Comparison of ENCODE assay signal across 12 mouse cellular contexts in genomic region chr19:36497067-36497466, GRCm38 (mm10). TPM values are rescaled to one million over a fixed set of nuclear protein-coding genes. Genes with fewer than 3 reads are reported as not detected.
DNase-seq lines count a peak whose midpoint lies in the region; ATAC-seq lines count a peak whose summit lies in the region.
"Had no signal": no experiment of that assay in that cellular context is flagged by ENCODE, and none has a peak within 500 bp of the region (broad histone marks: within the 10 kb centered on the region; RNA-seq: fewer than 3 reads in every experiment).

No protein-coding gene starts in this region.

- no peak overlapping the region for H3K9ac ChIP-seq in hindbrain, embryonic 15.5 days
- no peak overlapping the region for H3K9ac ChIP-seq in hindbrain, embryonic 11.5 days (ENCODE audit: low read depth, low read length)
- H3K9ac ChIP-seq: kidney, embryonic 15.5 days; lung, embryonic 14.5 days; midbrain, embryonic 15.5 days had no signal

- no peak overlapping the region for H3K27ac ChIP-seq in hindbrain, embryonic 15.5 days (replicated peaks)
- no peak overlapping the region for H3K27ac ChIP-seq in hindbrain, embryonic 11.5 days (ENCODE audit: low read depth, low read length)
- H3K27ac ChIP-seq: kidney, embryonic 15.5 days; midbrain, embryonic 15.5 days had no signal

- no peak overlapping the region for H3K4me2 ChIP-seq in hindbrain, embryonic 15.5 days
- no peak overlapping the region for H3K4me2 ChIP-seq in hindbrain, embryonic 11.5 days (replicated peaks; ENCODE audit: low read depth, low read length)
- H3K4me2 ChIP-seq: kidney, embryonic 15.5 days; lung, embryonic 14.5 days; midbrain, embryonic 15.5 days had no signal

- ATAC-seq in hindbrain, embryonic 15.5 days (ENCODE audit: low FRiP score, low read depth), result peak; percentile 61; the same call in 1 of the 2 replicates
- no peak for ATAC-seq in hindbrain, embryonic 11.5 days (ENCODE audit: low FRiP score)
- ATAC-seq: midbrain, embryonic 15.5 days had no signal

- H3K36me3 ChIP-seq in hindbrain, embryonic 15.5 days, result no peaks in the 10 kb centered on the region
- no peaks in the 10 kb centered on the region for H3K36me3 ChIP-seq in hindbrain, embryonic 11.5 days (ENCODE audit: control insufficient read depth, insufficient read depth, low read length)
- H3K36me3 ChIP-seq: kidney, embryonic 15.5 days; midbrain, embryonic 15.5 days had no signal

- no peaks in the 10 kb centered on the region for H3K4me1 ChIP-seq in hindbrain, embryonic 15.5 days (replicated peaks)
- no peaks in the 10 kb centered on the region for H3K4me1 ChIP-seq in hindbrain, embryonic 11.5 days (replicated peaks; ENCODE audit: control insufficient read depth, insufficient read depth, low read length)
- H3K4me1 ChIP-seq: kidney, embryonic 15.5 days; midbrain, embryonic 15.5 days had no signal

- 53% methylated on average over 4 of the region's 4 CpGs for WGBS in hindbrain, embryonic 15.5 days
- 72% methylated on average over 4 of the region's 4 CpGs for WGBS in hindbrain, embryonic 11.5 days

- H3K9me3 ChIP-seq in hindbrain, embryonic 15.5 days, result no peaks in the 10 kb centered on the region
- no peaks in the 10 kb centered on the region for H3K9me3 ChIP-seq in hindbrain, embryonic 11.5 days (ENCODE audit: control insufficient read depth, low read length)
- H3K9me3 ChIP-seq: kidney, embryonic 15.5 days; midbrain, embryonic 15.5 days had no signal

- H3K27me3 ChIP-seq in hindbrain, embryonic 15.5 days, result no peaks in the 10 kb centered on the region
- no peaks in the 10 kb centered on the region for H3K27me3 ChIP-seq in hindbrain, embryonic 11.5 days (ENCODE audit: control insufficient read depth, insufficient read depth, low read length)
- H3K27me3 ChIP-seq: kidney, embryonic 15.5 days; midbrain, embryonic 15.5 days had no signal

- H3K4me3 ChIP-seq in hindbrain, embryonic 15.5 days, result no peak overlapping the region
- no peak overlapping the region for H3K4me3 ChIP-seq in hindbrain, embryonic 11.5 days (ENCODE audit: low read depth, low read length)
- H3K4me3 ChIP-seq: kidney, embryonic 15.5 days; midbrain, embryonic 15.5 days had no signal

- DNase-seq in hindbrain, embryonic 11.5 days (ENCODE audit: low spot score), result no peak
- DNase-seq in right cerebral cortex, postnatal 14 days, result peak; percentile 8
- no peak for DNase-seq in right cerebral cortex, adult 2 months (ENCODE audit: low spot score in 2 of 2)
- peak; percentile 63 for DNase-seq in cerebellum, adult 9-11 months
- DNase-seq in skeletal muscle tissue, adult 2 months (ENCODE audit: low read depth, low spot score), result peak; percentile 11
- no peak for DNase-seq in thymus, postnatal 36 days
- DNase-seq in testis, postnatal 14 days (ENCODE audit: low spot score), result no peak
- DNase-seq: B cell, adult 2 months; lung, embryonic 14.5 days had no signal

RNA-seq across cellular contexts. Expression of gene Hectd2, which starts 57.4 kb away (rescaled TPM):
- polyA plus RNA-seq in hindbrain, embryonic 15.5 days (2015; fragmentation: Nextera tagmentation; extraction: Ambion mirVana), result 11.8 and 13.1 TPM in 2 replicates
- polyA plus RNA-seq in hindbrain, embryonic 11.5 days (2014; fragmentation: Nextera tagmentation; extraction: Ambion mirVana), result 9.3 and 10.9 TPM in 2 replicates

Comparison
In these comparisons a context has a peak if more than half of its experiments do, and no peak if none do; other contexts are left out.
1. DNase-seq: peak in right cerebral cortex, postnatal 14 days (single experiment), cerebellum, adult 9-11 months (single experiment) and skeletal muscle tissue, adult 2 months (single experiment); none in hindbrain, embryonic 11.5 days (single experiment), right cerebral cortex, adult 2 months (0 of 2), thymus, postnatal 36 days (0 of 2) and testis, postnatal 14 days (single experiment).